ENCODE assay signal across 18 mouse cellular contexts in genomic region chr2:128249188-128249587, GRCm38 (mm10).
"Had no signal": no experiment of that assay in that cellular context is flagged by ENCODE, and none has a peak within 500 bp of the region (broad histone marks: within the 10 kb centered on the region; RNA-seq: fewer than 3 reads in every experiment).

No protein-coding gene starts in this region.

- DNase-seq: kidney, adult 11 months; kidney, adult 8-10 months; kidney, postnatal 10 days; kidney, postnatal 4 days; liver; lung, adult 18-20 months; lung, postnatal 14 days; midbrain, embryonic 14.5 days; thymus, adult 18-20 months; thymus, postnatal 36 days had no signal

- H3K4me3 ChIP-seq: kidney, embryonic 15.5 days; limb, embryonic 10.5 days; limb, embryonic 13.5 days; liver, embryonic 12.5 days; liver, embryonic 15.5 days; lung, embryonic 15.5 days; myocyte had no signal

- ATAC-seq: liver, embryonic 12.5 days had no signal

- H3K27ac ChIP-seq: kidney, embryonic 15.5 days; limb, embryonic 10.5 days; limb, embryonic 13.5 days; liver, embryonic 12.5 days; liver, embryonic 15.5 days; lung, embryonic 15.5 days; macrophage had no signal

- H3K4me1 ChIP-seq: liver, embryonic 12.5 days; liver, embryonic 15.5 days had no signal
